Mouse (Mus musculus) cerebellum, adult 11-12 months (tissue): Measurements from ENCODE around the gene Zbtb34.

Source experiments
- DNase-seq: peaks from one replicate; pipeline ENCODE4 v3.0.0; 2022

The Zbtb34 gene

DNA sequence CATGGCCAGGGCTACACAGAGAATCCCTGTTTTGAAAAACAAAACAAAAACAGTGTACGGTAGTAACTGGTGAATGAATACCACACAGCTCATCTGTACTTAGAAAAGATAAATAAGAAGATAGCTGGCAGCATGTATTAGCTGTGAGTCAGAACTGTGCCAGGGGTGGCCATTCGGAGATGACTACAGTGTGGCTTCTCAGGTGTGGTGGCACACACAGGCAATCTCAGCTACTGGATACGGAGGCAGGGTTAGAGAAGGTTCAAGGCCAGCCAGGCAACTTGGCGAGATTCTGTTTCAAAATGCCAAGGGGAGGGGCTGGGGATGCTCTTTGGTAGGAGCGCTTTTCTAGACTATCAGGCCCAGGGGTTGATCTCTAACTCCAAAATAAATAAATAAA, 14.6 kb upstream of the Zbtb34 start:
- no peak for DNase-seq

DNA sequence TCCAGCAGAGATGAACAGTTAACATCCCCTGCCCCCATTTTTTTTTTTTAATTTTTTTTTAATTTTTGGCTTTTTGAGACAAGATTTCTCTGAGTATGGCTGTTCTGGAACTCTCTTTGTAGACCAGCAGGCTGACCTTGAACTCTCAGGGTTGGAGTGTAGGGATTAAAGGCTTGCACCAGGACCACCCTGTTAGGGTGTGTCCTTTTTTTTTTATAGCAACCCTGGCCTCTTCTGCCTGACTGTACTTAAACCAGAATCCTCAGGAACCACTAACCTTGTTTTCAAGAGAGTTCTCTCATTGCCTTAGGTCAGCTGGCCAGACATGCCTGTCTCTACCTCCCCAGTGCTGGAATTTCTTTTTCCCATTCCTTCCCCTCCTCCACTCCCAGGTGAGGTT, 13.7 kb upstream of the Zbtb34 start:
- no peak for DNase-seq

DNA sequence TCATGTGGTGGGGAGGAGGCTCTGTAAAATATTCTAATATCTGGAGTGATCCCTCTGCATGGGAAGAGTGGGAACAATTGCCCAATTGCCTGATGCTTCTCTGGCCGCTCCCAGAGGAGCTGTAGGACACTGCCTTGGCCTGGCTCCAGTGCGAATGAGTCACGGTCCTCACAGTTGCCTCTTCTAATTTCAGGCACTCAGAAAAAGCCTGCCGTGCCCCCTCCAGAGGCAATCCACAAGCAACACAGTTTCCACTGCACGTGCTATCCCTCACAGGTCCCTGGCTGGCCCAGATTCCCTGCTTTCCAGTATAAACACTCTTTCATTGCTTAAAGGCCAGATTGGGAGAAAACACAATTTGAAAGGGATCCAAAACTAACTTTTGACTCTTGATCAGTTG, 13.2 kb upstream of the Zbtb34 start:
- DNase-seq: peak; percentile 79

DNA sequence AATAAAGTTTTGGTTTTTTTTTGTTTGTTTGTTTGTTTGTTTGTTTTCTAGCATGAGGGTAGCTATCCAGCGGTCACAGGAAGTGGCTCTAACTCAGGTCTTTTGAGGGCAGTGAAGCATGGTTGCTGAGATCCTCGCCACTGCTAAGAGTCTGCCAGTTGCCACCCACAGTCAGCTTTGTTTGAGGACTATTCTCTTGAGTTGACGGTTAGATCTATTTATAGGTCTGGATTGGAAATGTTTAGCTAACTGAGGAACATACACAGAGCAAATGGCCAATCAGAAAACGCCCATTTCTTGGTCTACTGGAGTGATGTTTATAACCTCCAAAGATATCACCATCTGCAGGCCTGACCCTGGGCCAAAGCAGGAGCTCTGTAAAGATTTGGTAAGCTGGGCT, 11.6 kb upstream of the Zbtb34 start:
- no peak for DNase-seq

DNA sequence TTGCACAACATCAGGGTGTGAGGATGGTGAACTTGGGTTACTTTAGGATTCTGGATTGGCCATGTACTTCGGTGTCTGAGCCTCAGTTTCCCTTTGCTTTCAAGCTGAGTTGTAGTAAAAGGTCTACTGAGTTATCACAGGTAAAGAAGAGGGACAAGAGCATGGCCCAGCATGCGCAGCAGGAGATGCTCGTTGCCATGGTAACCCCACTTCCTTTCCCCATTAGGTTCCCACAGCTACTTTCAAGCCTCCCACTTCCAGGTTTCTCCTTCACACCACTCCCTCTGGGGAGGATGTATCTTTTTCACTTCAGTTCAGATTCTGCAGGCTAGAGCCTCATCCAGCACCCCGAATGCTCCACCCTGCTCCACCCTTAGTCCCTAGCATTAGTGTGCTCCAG, 9.8 kb upstream of the Zbtb34 start:
- DNase-seq: no peak

DNA sequence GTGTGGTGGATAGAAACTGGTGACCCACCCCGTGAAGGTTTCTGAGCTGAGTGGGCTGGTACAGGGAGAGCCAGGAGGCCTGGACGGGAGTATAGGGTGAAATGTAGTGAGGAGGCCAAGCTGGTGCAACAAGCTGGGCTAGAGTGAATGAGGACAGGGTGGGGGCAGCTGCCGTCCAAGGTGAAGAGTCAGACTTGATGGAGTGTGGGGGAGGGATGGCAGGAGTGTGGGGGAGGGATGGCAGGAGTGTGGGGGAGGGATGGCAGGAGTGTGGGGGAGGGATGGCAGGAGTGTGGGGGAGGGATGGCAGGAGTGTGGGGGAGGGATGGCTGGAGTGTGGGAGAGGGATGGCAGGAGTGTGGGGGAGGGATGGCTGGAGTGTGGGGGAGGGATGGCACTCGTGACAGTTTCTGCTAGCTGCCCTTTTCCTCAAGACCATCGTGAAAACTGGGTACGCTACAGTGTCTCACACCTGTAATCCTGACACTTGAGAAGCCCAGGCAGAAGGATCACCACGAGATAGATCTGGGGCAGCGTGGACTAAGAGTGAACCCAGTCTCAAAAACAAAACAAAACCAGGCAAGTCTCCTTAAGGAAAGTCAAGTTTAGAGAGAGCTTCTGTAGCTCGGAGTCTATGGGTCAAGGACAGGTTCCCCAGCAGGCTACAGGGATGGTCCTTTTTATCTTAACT, 9.0 kb upstream of the Zbtb34 start:
- DNase-seq: no peak

DNA sequence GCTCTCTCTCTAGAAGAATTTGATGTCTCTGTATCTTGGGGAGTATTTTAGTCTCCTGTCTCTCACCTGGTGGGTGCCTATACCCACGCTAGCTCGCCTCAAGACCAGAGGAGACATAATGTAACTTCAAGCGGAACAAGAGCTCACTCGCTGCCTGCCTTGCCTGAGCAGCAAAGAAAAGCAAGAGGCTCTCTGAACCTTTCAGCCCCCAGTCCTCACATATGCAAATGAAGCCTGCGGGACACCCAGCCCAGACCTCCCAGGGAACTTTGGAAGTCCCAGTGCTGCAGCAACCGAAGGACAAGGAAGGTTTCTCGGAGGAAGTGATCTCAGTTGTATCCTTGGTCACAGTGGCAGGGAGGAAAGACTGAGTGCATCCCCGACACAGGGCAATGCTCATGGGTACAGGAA, 8.4 kb upstream of the Zbtb34 start:
- DNase-seq: no peak

DNA sequence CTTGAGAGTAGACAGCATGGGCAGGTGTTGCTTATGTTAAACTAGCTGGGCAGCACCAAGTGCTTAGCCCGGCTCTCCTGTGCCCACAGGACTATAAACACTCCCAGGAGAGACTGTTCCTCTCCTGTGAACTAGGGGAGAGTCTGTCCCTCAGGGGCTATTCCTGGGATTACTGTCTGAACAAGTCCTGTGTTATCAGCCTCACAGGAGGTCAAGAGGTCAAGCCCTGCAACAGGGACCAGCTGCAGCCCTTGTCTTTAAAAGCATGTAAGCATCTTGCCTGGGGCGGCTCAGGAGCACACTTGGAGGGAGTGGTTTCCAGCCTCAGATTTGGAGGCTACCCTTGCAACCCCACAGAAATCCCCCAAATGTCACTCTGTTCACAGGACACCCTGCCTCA, 7.3 kb upstream of the Zbtb34 start:
- DNase-seq: no peak

DNA sequence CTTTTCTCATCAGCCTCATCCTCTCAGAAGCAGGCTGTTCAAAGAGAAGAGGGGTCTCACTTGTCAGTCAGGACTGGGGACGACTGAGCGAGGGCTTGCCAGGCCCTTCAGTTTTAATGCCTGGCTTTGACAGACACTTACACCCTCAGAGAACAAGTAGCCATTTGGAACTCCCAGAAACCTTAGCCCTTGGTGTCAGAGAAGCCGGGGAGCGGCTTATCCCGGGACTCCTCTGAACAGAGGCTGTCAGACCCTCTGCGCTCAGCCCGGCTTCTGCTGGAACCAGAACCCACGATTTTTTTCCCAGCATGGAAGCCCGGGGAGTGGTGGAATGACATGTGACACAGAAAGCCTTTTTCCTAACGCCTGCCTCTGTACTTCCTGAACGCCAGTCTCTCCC, 6.1 kb upstream of the Zbtb34 start:
- DNase-seq: no peak

DNA sequence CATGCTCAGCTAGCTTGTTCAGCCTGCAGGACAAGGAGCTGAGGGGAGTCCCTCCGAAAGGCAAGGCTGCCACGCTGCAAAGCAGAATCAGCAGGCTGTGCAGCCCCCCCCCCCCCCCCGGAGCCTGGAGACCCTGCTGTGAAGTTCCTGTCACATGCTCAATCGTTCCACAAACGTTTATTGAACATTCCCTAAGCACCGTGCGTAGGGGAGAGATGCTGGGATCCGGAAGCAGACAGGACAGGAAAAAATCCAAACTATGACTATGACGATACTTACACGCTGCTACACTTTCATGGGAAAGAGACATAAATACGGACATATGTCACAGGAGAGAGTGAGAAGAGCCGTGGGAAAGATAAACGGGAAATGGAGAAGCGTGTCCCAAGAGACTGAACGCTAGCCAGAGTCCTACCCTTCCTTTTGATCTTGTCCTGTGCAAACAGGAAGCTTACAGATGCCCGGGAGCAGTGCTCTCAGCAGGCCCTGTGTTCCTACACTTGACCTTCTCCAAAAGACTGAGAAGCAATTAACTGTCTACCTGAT, 5.0 kb upstream of the Zbtb34 start:
- no peak for DNase-seq

DNA sequence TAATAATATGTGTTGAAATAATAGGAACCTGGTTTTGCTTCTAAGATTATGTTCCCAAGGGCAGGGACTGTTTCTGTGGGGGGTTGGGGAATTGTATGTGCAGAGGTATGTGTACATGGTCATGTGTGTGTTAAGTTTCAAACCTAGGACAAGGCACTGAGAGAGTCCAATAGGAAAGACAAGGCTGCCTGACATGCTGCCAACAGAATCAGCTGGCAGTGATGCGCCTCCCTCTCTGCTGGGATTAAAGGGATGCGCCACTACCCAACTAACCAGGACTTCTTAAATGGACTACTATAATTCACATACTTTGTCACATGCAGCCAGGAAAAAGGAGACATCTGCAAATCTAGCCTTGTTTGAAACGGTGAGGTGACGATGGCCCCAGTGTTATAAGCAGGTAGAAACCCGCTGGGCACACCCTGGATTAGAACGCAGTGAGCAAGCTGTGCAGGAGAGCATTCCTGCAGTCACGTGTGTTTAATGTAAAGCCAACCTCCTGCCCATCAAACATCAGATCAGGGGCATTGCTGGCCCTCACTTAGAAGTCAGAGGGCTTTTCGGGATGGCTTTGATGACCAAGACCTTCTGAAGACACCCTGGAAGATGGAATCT, 4.0 kb upstream of the Zbtb34 start:
- no peak for DNase-seq

DNA sequence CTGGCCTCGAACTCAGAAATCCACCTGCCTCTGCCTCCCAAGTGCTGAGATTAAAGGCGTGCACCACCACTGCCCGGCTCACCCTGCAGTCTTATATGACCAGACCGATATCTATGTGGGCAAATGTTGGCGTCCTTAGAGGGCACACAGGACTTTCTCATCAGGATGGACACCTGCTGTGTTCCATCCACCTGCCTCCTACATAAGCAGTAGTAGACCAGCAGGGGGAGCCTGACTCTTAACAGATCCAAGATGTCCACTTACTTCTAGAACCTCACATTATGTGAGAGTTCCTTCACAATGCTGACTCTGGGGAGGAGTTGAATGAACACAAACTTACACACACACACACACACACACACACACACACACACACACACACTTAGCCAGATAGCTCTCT, 1.8 kb upstream of the Zbtb34 start:
- peak; percentile 41 for DNase-seq

DNA sequence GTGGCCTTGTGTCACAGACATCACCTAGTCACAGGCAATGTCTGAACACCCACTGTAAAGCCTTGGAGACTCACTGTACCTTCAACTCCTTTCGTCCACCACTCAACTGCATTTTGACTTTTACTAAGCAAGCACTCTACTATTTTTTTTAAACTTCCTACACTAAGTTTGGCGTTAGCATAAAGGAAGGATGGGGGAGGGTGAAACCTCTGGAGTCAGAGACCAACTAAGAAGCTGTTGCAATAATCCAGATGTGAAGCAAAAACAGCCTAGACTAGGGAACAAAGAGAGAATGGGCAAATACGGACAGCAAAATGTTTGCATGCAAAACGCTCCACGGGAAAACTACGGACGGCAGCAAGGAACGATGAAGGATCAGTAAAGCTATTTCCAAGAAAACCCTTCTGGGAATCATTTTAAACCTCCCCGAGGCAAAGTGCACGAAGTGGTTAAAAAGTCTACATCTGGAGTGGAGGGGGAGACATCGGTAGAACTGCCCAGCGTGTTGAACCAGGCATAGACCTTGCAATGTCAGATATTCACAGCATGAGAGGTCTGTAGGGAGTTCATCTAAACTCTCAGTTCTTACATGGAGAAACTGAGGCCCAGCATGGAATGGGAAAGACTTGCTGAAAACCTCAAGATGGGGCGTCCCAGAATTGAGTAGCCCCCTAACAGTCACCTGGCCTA, 898 bp downstream of the Zbtb34 start:
- no peak for DNase-seq

DNA sequence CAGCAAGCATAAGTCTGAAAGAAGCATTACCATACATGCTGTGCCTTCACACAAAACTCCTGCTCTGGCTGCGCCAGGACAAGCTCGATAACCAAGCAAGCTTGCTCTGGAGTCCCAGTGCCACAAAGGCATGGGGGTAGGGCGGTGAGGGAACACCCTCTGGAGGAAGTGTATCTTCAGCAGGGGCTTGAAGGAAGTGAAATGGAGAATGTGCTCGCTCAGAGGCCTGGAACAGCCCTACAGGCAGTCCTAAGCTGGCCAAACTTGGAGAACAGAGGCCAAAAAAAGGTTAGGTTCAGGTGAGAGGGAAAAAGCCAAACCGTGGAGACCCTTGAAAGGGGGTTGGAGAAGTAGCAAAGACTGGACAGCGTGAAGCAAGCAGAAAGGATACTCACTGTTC, 1.8 kb downstream of the Zbtb34 start:
- DNase-seq: no peak

DNA sequence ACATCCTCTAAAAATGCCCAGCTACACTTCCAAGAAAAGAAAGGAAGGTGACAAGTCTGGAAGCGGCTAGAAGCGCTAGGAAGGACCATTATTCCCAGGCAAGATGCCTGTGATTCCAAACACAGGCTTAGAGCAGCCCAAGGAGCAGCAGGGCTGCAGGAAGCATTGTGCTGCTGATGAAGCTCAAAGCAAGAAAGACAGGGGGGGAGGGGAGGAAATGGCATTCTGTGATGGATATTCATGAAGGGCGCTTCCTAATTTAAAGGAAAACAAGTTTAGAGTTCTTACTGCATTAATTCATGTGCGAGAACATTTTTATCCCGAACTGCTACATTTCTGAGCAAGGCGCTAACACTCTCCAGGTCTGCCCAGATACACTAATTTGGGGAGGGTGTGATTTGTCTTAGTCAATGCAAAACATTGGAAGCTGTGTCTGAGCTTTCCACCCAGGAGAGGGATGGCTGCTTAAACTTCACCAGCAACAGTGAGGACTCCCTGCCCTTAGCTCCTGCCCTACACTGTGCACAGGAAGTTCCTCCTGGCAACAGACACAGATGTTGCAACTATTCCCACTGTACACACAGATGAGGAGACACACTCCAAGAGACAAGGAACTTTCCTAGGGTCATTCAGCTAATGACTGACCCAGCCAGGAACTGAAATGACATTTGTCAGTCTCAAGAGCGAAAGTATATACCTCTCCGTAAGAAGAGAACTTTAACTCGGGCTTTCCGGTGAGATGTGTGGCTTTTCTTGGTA, 4.3 kb downstream of the Zbtb34 start:
- DNase-seq: no peak

DNA sequence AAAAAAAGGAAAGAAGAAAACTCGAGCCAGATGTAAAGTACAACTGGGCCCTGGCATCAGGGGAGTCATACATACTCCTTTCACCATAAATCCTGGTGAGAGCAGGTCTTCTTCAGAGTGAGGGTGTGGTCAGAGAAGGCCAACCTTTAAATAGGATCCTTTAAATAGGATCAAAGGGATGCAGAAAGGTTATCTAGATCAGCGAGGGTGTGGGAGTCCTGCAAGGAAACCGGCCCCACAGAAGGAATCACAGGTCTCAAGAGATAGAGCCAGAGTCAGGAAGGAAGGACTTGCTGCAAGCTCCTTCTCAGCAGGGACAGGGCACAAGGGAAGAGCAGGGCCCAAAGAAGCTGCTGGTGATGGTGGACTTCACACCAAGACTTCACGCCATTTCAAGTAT, 13.7 kb downstream of the Zbtb34 start:
- DNase-seq: no peak

DNA sequence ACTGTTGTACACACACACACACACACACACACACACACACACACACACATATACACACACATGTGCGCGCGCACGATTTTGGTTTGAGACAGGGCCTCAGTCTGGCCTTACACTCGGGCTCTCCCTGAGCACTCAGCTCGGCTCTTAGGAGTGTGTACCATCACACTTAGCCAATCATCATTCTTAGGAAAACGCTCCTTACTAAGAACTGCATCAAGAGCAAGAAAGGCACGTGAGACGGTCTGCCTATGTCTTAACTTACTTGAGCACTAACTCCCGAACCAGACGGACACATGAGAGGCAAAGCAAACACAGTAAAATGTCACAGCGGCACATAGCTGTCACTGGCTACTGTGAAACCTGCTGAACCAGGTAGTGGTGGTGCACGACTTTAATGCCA, 17.1 kb downstream of the Zbtb34 start:
- no peak for DNase-seq

DNA sequence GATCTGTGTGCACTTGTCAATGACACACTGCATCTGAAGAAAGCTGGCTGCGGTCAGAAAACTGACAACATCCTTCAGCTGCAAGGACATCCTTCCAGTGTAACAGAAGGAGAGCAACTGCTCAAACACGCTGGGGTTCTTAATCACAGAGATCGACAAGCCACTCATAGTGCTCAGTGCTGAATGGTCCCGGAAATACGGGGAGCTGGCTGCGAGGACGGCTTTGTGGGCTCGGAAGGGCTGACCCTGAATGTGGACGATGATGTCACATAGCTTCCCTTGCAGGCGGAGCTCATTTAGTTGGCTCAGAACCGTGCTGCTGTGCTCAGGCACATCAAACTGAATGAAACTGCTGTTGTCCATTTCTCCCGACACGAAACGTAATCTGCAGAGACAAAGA, 19.0 kb downstream of the Zbtb34 start:
- DNase-seq: no peak

DNA sequence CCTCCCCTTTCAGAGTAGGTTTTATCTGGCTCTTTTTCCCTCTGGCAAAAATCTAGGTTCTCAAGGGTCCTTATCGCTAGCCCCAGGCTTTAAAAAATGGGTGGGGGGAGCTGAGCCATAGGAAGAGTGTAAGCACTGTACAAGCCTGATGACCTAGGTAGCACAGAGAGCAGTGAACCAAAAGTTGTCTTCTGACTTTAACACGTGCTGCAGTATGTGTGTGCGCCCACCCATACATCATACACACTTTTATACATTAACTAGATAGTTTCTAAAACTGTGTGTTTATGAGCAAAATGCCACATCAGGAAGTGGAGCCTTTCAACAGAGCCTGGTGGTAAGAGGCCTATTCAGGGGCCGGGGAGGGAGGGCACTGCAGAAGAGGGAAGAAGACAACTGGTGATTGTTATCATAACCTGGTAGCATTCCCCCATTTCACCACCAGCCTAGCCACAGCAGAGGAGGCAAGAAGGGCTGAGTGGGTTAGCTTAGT, 27.6 kb downstream of the Zbtb34 start:
- no peak for DNase-seq

DNA sequence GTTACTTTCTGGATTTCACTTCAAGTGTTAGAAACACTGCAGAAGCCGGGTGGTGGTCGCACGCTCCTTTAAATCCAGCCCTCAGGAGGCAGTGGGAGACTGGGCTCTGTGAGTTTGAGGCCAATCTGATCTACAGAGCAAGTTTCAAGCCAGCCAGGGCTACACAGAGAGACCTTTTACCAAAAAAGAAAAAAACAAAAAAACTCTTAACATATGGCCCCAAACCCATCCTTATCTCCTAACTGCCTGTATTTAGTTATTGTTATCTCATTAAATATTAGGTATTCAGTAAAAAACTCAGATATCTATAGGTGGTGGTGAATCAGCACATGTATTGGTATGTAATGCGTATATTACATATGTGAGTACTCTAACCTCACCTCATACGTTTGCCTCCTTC, 28.5 kb downstream of the Zbtb34 start:
- DNase-seq: no peak

DNA sequence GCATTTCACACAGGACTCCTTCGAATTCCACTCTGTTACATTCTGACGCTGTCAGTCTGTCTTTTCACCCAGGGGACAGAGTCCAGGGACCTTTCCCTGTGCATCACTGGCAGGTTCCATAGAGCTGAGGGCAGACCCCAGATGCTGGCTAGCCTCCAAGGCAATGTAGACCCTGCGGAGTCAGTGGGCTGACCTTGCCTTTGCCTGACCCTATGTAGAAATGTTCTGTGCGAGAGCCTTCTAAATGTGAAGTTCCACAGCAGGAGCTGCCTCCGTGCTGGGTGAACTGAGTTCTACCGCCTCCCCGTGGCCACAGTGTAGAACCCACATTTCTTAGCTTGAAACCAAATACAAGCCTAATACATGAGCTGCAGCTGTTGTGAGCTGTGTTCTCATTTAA, 28.9 kb downstream of the Zbtb34 start:
- DNase-seq: peak; percentile 52

DNA sequence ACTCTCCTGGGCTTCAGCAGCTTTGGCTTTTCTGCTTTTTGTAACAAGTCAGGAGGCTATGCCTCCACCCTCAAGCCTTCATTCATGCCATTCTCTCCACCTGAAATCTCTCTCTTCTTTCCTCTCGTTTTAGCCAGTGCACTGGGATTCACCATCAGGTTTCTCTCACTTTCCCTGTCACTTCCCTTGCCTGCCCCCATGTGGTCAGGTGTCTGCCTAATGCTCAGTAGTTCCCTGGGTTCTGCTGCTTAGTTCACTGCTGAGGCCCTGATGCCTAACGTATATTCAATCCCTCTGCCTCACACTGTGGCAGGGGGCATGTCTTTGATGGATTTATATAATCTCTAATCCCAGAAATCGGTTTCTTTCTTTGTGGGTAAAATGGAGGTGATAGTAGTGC, 29.9 kb downstream of the Zbtb34 start:
- DNase-seq: peak; percentile 43

DNA sequence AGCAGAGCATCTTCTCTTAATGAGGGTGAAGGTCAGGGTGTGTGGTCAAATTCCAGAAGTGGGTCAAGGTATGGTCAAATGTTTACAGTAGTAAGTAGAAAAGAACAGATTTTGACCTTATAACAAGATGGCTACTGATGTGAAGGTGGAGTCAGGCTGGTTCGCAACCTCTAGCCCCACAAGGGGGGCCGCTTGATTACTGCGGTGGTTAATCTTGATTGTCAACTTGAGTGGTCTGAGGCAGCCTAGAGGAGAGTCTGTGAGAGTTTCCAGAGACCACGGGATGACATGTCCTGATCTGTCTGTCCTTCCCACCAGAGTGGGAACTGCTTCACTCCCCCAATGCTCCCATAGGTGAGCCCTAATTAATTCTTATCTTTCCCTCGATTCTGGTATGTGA, 30.6 kb downstream of the Zbtb34 start:
- DNase-seq: no peak
